Mouse (Mus musculus): ENCODE measurements around the gene Saxo1.

Saxo1 gene

DNA sequence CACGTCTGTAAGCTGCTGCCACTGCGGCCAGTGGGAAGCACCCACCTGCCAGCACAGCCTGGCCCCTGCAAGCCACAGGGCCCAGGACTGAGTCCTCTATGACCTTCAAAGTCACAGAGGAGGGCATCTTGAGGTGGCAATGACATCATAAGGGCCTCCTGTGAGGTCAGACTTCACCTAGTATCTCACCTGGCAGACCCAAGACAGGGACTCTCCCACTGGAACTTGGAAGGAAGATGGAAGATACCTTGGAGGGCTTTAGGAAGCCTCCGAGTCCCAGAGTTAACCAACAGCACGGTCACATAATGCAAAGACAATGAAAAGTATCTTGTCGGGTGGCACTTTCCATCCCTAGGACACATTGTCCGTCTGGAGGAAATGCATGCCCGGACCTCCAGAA is at the start of gene Saxo1:
Gene Saxo1 (minus strand): TSS at position 101 of the 400 bp plus-strand sequence.
- CTCF ChIA-PET = no interaction called here

DNA sequence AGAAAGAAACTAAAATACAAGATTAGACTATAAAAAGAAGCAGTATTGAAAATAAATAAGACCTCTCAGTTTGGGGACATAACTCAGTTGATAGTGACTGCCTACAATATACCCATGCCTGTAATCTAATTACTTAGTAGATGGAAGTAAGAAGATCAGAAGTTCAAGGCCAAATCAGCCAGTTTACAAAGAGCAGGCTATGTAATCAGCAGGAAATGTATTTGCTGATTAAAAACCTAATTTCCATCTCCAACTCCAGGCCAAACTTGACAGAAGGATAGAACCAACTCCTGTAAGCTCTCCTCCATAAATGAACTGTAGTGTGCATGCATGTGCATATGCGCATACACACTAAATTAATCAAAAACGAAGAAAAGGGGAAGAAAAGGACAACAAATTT is 33.2 kb upstream of the Saxo1 start:
- CTCF ChIA-PET = no interaction called here

DNA sequence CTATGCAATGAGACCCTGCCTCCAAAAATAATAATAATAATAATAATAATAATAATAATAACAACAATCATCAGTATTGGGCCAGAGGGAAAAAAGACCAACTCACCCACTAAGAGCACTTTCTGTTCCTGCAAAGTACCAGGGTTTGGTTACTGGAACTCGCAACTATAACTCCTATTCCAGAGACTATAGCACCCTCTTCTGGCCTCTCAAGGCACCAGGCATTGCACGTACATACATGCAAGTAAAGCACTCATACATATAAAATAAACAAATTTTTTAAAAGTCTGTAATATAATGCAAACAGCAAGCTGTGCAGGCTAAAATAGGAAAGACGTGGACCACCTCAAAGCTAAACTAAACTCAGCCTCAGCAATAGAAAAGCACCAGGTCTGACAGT is 30.1 kb upstream of the Saxo1 start:
- CTCF ChIA-PET = interaction anchor here (0.8 to 1.7 kb wide), 2 partner anchors 19 to 50 kb away, joined by 4 to 6 read pairs; no protein-coding TSS in a partner anchor

DNA sequence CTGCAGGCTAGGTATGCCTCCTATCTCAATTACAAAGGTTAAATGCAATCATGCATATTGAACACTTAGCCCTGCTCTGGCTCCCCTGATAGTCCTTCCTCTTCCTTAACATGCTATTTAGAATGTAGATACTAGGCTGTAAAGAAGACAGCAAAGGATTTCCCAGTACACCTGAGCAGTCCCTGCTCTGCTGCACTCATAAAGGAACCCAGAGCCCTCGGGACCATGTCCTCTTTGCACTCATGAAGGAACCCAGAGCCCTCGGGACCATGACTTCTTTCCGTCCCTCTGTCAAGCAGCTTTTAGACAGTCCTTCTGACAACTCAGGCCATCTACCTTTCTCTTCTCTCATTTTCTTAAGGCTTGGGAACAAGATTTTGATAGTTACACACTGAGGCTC is 22.5 kb upstream of the Saxo1 start:
- CTCF ChIA-PET = no interaction called here

DNA sequence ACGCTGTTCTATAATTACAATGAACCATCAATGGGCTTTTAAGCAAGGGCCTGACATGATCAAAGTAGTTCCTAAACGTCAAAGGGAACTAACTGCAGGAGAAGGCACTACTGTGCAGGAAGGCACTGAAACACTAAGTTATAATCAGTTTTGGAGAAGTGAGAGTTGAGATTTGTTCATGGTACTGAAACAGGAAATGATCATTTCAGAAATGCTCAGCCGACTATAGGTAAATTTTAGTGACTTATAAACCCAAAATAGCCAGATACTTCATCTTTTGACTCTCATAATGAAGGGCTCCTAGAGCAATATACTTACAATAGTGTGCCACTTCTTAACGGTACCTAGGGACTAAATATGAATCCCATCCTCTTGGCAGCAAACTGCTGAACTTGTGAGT is 21.9 kb upstream of the Saxo1 start:
- CTCF ChIA-PET = no interaction called here

DNA sequence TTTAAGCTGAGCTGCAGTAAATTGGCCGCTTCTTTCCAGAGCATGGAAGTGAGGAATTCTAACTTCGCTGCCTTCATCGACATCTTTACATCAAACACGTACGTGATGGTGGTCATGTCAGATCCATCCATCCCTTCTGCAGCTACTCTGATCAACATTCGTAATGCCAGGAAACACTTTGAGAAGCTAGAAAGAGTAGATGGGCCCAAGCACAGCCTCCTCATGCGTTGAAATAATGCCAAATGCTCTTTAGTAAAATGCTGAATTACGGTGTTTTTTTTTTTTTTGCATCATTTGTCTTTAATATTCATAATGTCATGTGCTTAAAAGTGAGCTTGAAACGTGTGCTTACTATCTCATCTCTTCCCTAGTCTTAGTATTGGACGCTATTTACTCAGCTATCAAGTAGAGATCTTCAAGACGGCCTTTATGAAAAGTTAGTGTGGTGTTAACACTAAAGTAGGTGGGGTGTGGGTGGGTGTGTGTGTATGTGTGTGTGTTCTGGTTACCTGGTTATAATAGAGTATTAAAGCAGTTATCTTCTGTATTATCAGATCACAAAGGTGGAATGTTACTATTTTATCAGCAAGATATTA is 18.6 kb upstream of the Saxo1 start:
- CTCF ChIA-PET = interaction anchor here (0.5 to 0.7 kb wide), 2 partner anchors 32 to 1549 kb away, joined by 3 to 10 read pairs; no protein-coding TSS in a partner anchor

DNA sequence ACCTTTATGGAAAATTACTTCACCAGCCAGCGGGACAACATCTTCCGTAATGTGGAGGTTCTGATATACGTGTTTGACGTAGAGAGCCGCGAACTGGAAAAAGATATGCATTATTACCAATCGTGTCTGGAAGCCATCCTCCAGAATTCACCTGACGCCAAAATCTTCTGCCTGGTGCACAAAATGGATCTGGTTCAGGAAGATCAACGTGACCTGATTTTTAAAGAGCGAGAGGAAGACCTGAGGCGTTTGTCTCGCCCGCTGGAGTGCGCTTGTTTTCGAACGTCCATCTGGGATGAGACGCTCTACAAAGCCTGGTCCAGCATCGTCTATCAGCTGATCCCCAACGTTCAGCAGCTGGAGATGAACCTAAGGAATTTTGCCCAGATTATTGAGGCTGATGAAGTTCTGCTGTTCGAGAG is 18.0 kb upstream of the Saxo1 start:
- CTCF ChIA-PET = interaction anchor here (0.7 to 1.3 kb wide), 2 partner anchors 36 to 1550 kb away, joined by 3 to 10 read pairs; partner anchors contain the start of gene Haus6

DNA sequence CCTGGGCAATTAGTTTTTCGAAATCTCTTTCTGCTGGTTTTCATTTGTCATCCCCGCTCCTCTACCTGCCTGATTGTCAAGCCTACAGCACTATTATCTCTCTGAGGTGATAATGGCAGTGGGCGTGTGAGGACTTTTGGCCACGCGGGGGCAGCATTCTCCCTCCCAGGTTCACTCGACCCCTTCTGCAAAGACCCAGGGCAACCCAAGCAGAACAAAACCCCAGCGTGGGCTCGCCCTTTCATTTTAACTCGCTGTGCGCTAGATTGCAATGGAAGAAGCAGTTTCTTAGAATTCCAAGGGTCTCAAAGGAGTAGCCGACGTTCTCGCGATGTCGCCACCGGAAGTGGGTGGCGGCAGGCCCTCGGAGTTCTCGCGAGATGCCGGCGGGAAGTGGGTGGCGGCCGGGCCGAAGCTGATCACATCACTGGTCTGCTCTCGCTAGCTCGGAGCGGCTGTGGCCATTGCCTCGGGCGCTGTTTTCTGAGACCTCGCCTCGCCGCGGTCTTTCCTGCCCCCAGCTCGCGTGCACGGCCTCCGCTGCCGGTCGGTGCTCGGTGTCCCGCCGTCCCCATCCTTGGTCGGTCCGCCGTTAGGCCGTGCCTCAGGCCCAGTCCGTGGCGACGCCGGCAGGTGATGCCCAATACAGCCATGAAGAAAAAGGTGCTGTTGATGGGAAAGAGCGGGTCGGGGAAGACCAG is 17.3 kb upstream of the Saxo1 start, which contains the start of gene Rraga:
Gene Rraga (plus strand): TSS at position 386 of the 701 bp plus-strand sequence.
- CTCF ChIA-PET = interaction anchor here (0.6 to 1.3 kb wide), 2 partner anchors 9 to 37 kb away, joined by 3 read pairs; partner anchors contain the start of gene Haus6

DNA sequence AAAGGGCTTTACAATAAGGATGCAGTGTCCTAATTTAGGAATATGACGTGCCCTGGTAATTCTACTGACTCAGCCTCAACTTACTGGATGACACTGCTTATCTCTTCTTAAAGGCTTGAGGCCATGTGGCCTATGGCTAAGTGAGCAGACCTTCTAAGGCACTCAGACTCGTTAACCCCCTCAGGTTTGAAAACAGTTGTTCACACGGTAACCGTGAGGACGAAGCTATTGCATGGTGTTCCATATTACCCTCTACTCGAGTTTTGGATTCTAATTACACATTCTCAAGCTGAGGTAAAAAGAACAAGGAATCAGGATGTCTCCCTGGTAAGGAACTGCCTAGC is 16.8 kb upstream of the Saxo1 start:
- CTCF ChIA-PET = interaction anchor here (0.6 to 1.3 kb wide), 2 partner anchors 10 to 37 kb away, joined by 3 read pairs; partner anchors contain the start of gene Haus6

DNA sequence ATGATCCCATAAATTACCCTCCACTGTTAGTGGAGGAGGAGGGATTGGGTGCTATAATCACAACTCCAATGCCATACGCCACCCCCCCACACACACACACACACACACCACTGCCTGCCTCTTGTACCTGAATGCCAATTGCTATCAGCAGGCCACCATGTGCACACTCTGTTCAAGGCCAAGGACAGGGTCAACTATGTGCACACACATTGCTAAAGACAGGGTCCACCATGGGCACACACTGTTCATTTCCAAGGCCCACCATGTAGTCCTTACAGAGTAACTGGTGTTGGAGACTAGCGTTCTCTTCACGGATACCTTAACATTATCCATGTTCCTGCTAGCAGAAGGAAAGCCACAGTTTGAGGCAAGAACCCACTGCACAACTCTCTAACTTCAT is 2.9 kb upstream of the Saxo1 start:
- CTCF ChIA-PET = no interaction called here

DNA sequence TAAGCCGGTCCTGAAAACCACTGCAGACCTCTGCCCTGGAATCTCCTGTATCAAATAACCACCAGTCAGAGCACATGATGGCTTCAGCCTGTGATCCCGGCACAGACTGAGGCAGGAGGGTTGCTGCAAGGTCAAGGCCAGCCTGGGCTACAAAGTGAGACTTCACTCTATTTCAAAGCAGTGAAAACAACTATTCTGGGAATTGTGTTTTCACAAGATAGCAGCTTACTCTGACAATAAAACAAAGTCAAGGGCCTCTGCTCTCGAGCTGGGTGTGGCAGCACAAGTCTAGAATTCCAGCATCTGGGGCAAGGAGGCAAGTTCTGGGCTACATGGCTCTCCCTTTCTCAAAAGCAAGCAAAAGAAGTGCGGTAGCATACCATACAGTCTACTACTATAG is 878 bp upstream of the Saxo1 start:
- CTCF ChIA-PET = no interaction called here

DNA sequence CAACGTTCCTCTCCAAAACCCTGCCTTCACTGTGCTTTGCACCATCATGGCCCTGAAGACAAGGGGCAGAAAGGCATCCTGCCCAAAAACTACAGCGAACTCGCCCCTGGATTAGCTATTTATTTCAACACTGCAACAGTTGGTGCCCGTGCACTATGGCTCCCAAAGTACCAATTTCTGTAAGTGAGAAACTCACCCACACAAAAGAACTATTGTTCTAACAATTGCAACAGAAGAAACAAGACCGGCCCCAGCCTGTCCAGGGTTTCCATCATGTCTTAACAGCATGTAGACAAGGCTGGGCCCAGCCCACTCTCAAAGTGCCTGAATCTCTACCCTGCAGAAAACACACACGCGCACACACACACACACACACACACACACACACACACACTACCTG is 757 bp downstream of the Saxo1 start:
- CTCF ChIA-PET = no interaction called here

DNA sequence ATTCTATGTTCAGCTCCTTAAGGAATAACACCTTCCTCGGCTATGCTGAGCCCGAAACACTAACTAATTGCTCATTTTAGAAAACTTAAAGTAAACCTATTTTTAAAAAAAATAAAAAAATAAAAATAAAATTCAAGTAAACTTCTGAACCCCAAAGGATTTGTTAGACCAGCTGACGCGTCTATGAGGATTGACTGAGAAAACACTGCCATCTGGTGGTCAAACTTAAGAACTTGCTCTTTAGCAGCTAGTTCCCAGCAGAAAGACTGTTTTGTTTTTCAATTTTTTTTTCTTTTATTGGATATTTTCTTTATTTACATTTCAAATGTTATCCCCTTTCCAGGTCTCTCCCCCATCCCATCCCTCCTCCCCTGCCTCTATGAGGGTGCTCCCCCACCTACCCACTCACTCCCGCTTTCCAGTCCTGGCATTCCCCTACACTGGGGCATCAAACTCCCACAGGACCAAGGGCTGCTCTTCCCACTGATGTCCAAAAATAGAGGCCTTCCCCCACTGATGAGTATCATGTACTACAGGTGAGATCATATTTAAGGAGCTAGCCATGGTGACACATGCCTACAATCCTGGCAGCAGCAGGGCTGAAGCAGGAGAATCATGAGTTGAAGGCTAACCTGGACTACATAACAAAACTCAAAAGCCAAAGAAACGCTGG is 3.0 kb downstream of the Saxo1 start:
- CTCF ChIA-PET = interaction anchor here (0.6 kb wide), 2 partner anchors 11 to 1883 kb away, joined by 3 read pairs; no protein-coding TSS in a partner anchor

DNA sequence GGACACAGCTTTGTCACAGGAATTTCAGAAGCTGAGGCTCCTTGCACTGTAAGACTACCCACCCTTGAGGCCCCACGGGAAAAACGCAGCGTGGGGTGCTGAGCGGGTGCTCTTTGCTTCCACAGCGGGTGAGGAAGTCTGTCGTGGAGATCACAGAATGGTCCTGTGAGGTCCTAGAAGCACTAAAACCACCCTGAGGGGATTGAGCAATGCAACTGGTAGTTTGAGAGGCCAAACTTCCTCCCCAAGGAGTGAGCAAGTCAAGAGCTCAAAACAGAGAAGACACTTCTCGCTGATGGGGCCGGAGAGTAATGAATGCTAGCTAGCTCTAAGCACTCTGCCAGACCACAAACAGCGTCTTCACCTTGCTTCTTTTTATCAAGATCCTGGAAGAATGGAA is 9.8 kb downstream of the Saxo1 start:
- CTCF ChIA-PET = no interaction called here

DNA sequence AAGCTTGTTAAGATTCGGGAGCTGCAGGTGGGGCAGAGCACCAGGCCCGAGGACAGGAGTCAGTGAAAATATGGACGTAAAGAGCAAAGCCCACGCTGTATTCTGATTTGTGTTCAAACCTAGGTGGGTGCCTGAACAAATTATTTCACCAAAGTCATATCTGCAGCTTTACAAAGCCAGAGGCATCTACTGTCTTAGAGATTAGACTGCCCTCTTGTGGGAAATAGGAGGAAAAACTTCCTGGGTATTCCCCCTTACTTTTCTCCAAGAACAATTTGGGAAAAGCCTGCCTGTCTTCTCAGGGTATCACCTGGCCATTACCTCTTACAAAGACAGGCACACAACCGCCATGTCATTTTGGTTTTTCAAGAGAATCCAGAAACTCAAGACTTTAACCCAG is 12.5 kb downstream of the Saxo1 start:
- CTCF ChIA-PET = interaction anchor here (0.9 kb wide), 1 partner anchor 12 kb away, joined by 3 read pairs; no protein-coding TSS in a partner anchor

DNA sequence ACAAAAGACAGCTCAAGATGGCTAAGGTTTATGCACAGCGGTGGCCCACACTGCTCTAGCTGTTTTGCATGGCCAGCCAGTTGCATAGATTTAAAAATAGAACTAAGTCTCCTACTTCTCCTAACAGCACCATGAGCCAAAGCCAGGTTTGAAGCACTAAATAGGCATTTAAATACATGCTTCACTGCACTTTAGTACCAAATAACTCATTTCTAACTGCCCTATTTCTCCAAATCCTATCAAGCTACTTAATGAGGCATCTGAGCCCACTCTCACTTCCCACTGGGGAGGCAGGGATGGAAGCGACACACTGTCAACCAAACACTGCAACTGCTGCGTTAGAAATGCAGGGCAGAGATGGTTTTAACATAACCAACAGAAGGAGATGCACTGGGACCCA is 14.1 kb downstream of the Saxo1 start:
- CTCF ChIA-PET = interaction anchor here (0.7 kb wide), 1 partner anchor 11 kb away, joined by 3 read pairs; no protein-coding TSS in a partner anchor

DNA sequence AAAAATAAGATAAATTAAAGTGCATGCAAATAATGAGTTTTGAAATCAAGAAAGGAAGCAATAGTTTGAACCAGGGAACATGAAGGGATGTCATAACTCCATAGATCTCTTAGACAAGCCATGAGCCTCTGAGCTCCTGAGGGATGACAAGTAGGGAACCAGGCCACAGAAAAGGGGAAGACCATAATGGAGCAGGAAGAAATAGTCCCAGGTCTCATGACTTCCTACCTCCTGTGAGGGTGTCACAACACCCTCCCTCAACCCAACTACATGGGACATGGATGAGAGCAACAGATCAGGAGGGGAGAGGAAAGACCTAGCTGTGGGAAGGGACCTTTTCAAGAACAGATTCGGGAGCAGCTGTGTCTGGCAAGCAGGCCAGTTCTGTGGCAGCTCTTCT is 16.6 kb downstream of the Saxo1 start:
- CTCF ChIA-PET = no interaction called here

DNA sequence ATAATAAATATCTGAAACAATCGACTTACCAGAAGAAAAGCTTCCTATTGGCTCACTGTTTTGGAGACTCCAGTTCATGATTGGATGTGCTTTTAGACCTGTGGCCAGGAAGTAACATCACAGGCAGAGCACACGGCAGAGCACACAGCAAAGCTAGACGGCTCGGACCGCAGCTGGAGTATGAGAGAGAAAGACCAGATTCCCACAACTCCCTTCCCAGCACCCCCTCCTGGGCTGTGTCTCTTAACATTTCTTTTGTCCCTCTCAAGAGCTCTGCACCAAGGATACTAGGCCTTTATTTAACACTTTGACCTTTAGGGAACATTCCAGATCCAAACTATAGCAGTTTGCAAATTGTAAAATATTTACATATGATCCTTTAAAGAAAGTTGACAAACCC is 19.2 kb downstream of the Saxo1 start:
- CTCF ChIA-PET = interaction anchor here (0.6 to 1.4 kb wide), 3 partner anchors 10 to 50 kb away, joined by 3 to 6 read pairs (median 4); no protein-coding TSS in a partner anchor

DNA sequence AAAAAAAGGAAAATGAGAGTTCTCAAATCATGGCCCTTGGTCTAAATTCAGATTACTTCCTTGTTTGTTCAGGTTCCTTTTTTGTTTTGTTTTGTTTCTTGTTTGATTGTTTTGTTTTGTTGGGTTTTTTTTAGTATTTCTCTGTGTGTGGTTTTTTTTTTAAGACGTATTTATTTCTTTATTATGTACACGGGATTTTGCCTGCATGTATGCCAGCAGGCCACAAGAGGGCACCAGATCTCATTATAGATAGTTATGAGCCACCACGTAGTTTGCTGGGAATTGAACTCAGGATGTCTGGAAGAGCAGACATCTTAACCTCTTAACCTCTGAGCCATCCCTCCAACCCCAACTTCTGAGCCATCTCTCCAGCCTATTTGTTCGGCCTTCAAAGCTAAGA is 20.2 kb downstream of the Saxo1 start:
- CTCF ChIA-PET = interaction anchor here (1.4 kb wide), 1 partner anchor 51 kb away, joined by 6 read pairs; no protein-coding TSS in a partner anchor

DNA sequence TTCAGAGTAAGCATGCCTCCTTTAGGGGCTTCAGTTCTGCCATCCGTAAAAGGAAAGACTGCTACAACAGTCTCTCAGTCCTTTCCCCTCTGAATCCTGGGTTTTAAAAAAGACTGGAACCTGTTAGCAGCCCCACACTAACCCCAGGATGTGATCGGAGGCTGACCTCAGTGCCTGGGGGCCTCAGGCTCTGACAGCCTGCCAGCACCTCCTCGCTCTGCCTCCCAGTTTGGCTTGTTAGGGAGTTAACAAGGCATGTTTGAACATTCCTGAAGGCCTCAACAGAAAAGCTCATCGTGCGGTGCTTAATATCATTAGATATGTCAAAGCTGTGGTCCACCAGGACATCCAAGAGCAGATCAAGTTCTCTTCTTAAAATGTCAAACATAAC is 24.0 kb downstream of the Saxo1 start:
- CTCF ChIA-PET = interaction anchor here (0.8 kb wide), 1 partner anchor 11 kb away, joined by 3 read pairs; no protein-coding TSS in a partner anchor

DNA sequence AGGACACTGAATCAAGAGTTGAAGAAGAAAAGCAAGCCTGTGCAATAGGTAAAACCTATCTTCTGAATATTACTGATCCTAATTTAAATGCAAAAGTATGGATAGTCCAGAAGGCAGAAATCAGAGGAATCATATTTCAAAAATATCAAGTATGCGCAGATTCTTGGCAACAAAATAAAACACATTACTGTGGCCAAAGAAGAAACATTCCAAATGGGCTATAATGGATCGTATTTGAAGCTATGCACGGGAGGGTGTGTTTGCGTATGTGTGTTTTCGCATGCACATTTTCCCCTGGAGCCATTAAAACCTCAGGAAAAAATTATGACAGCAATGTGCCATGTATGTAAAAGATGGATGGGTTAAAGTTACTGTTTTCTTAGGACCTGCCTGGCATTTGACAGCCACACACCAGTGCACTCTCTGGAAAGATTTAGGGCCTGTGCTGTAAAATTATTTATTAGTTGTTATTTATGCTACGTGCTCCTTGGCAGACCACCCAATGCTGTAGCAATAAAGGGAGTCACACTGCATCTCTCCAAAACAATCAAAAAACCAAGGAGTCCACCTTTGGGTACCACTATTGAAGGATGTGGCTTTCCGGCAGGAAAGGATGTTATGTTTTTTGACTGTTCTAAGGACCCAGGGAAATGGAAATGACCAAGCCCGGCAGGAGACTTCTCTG is 24.6 kb downstream of the Saxo1 start:
- CTCF ChIA-PET = interaction anchor here (0.8 kb wide), 1 partner anchor 12 kb away, joined by 3 read pairs; no protein-coding TSS in a partner anchor

DNA sequence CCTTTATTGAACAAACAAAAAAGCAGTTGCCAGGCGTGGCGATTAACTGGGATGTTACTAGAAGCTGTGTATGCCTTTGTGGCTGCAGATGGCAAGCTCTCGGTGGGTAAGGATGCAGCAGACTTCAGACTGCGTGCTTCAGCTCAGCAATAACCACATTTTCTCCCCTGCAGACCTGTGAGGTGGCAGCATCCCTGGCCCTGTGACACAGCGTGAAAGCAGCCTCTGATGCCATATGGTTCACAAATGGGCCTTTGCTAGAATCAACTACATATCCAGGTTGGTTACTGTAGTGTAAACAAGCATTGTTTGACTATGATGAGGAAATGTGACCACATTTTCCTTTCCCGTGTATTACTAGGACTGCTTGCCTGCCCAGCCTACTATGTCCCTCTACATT is 29.0 kb downstream of the Saxo1 start:
- CTCF ChIA-PET = no interaction called here
